Mouse (Mus musculus) brain, embryonic 14.5 days (tissue): Measurements from ENCODE around the gene Sohlh2.

Experiments
- CTCF ChIP-seq: fragments of 200-500 bp; IDR thresholded peaks from 2 replicates; pipeline ENCODE4 v1.5.1; 2012; ENCODE audit warnings: inconsistent platforms, mild to moderate bottlenecking, moderate library complexity, borderline replicate concordance; ENCODE audit not compliant: insufficient read depth, insufficient read length; ENCODE audit errors: extremely low read depth
- POLR2A ChIP-seq: fragments of 200-500 bp; IDR thresholded peaks from 2 replicates; pipeline ENCODE4 v1.6.1; 2012; ENCODE audit warnings: mild to moderate bottlenecking, inconsistent platforms, borderline replicate concordance; ENCODE audit not compliant: poor library complexity, insufficient read depth, insufficient read length, severe bottlenecking; ENCODE audit errors: extremely low read depth

- TF ChIP-seq POLR2A (no peak), CTCF (no peak)
Measured at GRCm38 (mm10) chr3:55161144-55161543, 20.7 kb upstream of the Sohlh2 start.
